Mouse (Mus musculus): Measurements from ENCODE around the gene Akr7a5. TPM values are rescaled to one million over a fixed set of nuclear protein-coding genes. Genes with fewer than 3 reads are reported as not detected.

Gene Akr7a5
- polyA plus RNA-seq, 1 experiment from 2014 or later, result 120 TPM

DNA sequence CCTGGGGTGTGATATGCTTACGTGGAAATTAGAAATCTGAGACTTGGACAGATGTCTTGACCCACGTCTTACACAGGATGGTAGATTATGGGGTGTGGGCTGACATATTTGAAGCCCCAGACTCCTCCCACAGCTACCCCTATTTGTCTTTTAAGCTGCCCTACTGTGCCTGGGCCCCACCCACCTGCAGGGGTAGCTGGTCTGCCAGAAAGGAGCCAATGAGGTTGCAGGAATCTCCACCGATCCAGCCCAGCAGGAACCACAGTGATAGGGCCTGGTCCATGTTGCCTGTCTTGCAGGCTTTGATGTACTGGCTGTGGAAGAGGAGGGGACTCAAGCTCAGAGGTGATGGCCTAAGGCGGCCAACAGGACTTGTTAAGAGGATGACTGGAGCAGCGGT is 8.3 kb upstream of the Akr7a5 start:
- Histone ChIP-seq H3K4me1 (no peaks in the 10 kb centered on the region), H3K27me3 (no peaks in the 10 kb centered on the region), H3K27ac (no peak overlapping the region), H3K9ac (no peak overlapping the region), H3K4me3 (no peak overlapping the region), H3K9me3 (no peaks in the 10 kb centered on the region), H3K4me2 (replicated peaks) (no peak overlapping the region), H3K36me3 (peaks cover 80% of the 10 kb centered on the region)
- WGBS, result 43% methylated on average over 5 of the region's 5 CpGs
- no peak for ATAC-seq (ENCODE audit: low FRiP score, low read depth)

DNA sequence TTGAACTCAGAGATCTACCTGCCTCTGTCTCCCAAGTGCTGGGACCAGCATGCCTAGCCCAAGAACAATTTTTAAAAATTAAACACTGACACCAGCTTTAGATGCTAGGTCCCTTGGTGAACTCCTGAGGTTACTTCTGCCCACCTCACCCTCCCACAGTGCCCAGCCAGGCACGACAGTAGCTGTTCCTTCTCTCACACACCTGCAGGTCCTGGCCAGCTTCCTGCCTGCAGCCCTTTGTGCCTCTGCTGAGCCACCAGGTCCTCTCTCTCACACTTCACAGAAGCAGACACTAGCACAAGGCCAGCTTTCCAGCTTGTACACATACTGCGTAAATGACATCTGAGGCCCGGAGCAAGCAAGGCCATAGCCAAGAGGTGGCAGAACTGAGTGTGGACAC is 5.0 kb upstream of the Akr7a5 start:
- ATAC-seq (ENCODE audit: low FRiP score, low read depth), result no peak
- Histone ChIP-seq H3K4me1 (peaks cover 13% of the 10 kb centered on the region), H3K4me2 (replicated peaks) (no peak overlapping the region), H3K36me3 (peaks cover 57% of the 10 kb centered on the region), H3K9ac (no peak overlapping the region), H3K4me3 (no peak overlapping the region), H3K27me3 (no peaks in the 10 kb centered on the region), H3K9me3 (no peaks in the 10 kb centered on the region), H3K27ac (no peak overlapping the region)
- WGBS, result 91% methylated on average over 3 of the region's 3 CpGs

DNA sequence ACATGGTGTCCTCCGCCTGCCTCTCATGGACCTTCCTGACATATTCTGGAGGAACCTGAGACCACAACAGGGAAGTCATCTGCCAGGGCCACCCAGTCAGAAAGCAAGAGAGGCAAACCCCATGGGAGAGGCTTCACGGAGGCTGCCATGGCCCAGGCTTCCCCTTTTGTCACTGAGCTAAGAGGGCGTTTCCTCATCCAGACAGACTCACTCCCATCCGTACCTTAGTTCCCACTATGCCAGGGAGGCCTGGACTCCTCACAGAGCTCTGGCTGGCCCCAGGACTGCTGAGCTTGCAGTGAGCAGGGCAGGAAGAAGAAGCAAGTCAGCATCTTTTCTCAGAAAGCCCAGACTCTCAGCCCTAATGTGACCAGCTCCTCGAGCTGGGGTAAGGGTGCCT is 2.6 kb upstream of the Akr7a5 start:
- Histone ChIP-seq H3K4me3 (no peak overlapping the region), H3K4me1 (peaks cover 28% of the 10 kb centered on the region), H3K9me3 (no peaks in the 10 kb centered on the region), H3K9ac (no peak overlapping the region), H3K27me3 (no peaks in the 10 kb centered on the region), H3K36me3 (peaks cover 33% of the 10 kb centered on the region), H3K27ac (no peak overlapping the region), H3K4me2 (replicated peaks) (no peak overlapping the region)
- no peak for ATAC-seq (ENCODE audit: low FRiP score, low read depth)
- 81% methylated on average over 5 of the region's 5 CpGs for WGBS

DNA sequence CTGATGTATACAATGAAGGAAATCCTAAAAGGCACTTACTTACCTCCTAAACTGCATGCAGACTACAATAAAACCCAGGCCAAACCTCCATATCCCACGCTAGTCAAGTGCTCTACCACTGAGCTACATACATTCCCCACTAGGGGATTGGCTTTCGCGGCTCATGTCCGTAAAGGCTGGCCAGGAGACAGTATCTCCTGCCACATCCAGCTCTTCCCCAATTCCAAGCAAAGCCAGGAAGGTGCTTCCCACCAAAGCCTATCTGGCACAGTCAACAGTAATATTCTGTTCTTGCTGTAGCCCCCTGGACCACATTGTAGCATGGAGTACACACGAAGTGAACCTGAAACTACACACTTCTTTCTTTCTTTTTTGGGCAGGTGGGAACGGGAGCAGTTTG is 893 bp upstream of the Akr7a5 start:
- Histone ChIP-seq H3K4me3 (peak overlapping the region; percentile 96), H3K9me3 (no peaks in the 10 kb centered on the region), H3K9ac (peak overlapping the region; percentile 99), H3K27me3 (no peaks in the 10 kb centered on the region), H3K36me3 (peaks cover 39% of the 10 kb centered on the region), H3K4me2 (replicated peaks) (peak overlapping the region; percentile 98), H3K27ac (no peak overlapping the region), H3K4me1 (peaks cover 28% of the 10 kb centered on the region)
- 14% methylated on average over 6 of the region's 6 CpGs for WGBS
- no peak for ATAC-seq (ENCODE audit: low FRiP score, low read depth)

DNA sequence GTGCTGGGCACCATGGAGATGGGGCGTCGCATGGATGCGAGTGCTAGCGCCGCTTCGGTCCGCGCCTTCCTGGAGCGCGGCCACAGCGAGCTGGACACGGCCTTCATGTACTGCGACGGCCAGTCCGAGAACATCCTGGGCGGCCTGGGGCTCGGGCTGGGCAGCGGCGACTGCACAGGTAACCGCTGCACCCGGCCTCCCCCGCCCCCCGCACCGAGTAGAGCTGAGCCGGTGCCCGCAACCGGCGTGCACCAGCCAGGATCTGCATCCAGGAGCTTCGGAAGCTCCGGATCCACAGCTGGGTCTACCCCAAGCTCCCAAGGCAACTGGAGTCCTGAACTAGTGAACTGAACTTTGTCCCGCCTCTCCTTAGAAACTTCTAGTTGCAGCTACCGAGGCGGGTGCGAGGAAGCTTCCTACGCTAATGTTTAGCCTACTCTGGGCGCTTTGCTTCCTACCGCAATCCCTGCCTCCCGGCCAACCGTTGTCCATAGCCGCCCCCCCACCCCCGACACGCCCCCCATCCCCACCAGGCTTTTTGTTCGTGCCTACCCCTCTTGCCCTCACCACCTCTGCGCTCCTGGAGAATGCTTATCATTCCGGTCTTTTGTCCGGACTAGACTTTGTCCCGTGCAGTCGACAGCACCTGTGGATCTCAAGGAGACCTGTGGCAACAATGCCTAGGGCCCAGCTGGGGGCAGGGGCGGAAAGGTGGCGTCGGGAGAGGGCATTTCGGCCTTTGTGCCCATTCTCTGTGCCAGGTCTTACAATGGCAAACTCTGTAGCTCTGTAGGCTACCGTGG is 556 bp downstream of the Akr7a5 start:
- under 1% methylated on average over 51 of the region's 53 CpGs for WGBS
- no peaks in the 10 kb centered on the region for H3K27me3 ChIP-seq
- peak overlapping the region; percentile 98 for H3K4me2 ChIP-seq (replicated peaks)
- peaks cover 28% of the 10 kb centered on the region for H3K4me1 ChIP-seq
- no peaks in the 10 kb centered on the region for H3K9me3 ChIP-seq
- H3K4me3 ChIP-seq, result peak overlapping the region; percentile 96
- H3K9ac ChIP-seq, result peak overlapping the region; percentile 99
- peaks cover 39% of the 10 kb centered on the region for H3K36me3 ChIP-seq
- H3K27ac ChIP-seq, result peak overlapping the region; percentile 70; the same call in 1 of the 2 replicates
- ATAC-seq (ENCODE audit: low FRiP score, low read depth), result peak; percentile 75

DNA sequence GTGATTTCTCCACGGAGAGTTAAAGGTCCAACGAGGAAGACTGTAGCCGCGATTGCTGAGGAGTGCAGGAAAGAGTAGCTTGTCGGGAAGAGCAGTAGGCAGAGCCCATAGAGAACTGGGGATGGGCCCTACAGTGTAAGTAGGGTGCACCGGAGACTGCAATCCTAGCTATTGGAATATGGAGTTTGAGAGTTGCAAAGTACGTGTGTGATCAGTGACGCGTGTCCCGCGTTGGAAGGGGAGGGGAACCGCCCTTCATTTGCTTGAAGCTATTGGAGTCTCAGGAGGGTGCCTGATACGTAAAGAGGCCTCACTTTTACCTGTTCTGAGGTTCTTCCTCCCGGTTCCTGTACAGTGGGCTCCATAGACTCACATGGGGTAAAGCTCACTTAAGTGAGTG is 1.2 kb downstream of the Akr7a5 start:
- ATAC-seq (ENCODE audit: low FRiP score, low read depth), result no peak
- WGBS, result 23% methylated on average over 14 of the region's 14 CpGs

DNA sequence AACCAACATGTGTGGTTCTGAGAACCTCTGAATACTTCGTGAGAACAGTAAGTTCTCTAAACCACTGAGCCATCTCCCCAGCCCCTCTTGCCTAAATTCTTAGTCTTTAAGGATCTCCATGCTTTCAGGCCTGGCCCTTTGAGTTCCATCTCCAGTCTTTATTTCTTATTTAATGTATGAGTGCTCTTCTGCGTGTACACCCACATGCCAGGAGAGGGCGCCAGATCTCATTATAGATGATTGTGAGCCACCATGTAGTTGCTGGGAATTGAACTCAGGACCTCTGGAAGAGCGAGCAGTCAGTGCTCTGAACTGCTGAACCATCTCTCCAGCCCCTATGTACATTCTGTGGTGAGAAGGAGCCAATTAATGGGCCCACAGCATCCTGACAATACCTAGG is 2.1 kb downstream of the Akr7a5 start:
- Histone ChIP-seq H3K36me3 (peaks cover 40% of the 10 kb centered on the region), H3K9me3 (no peaks in the 10 kb centered on the region), H3K4me3 (no peak overlapping the region), H3K9ac (no peak overlapping the region), H3K27me3 (no peaks in the 10 kb centered on the region), H3K27ac (no peak overlapping the region), H3K4me2 (replicated peaks) (peak overlapping the region; percentile 98), H3K4me1 (peaks cover 28% of the 10 kb centered on the region)
- no peak for ATAC-seq (ENCODE audit: low FRiP score, low read depth)
- WGBS, result 64% methylated on average over 4 of the region's 4 CpGs

More for the DNA sequence above, 1.2 kb downstream of the Akr7a5 start:
- Histone ChIP-seq H3K4me3 (peak overlapping the region; percentile 96), H3K9me3 (no peaks in the 10 kb centered on the region), H3K9ac (peak overlapping the region; percentile 99), H3K27ac (no peak overlapping the region), H3K4me1 (peaks cover 28% of the 10 kb centered on the region), H3K27me3 (no peaks in the 10 kb centered on the region), H3K36me3 (peaks cover 37% of the 10 kb centered on the region), H3K4me2 (replicated peaks) (peak overlapping the region; percentile 98)

DNA sequence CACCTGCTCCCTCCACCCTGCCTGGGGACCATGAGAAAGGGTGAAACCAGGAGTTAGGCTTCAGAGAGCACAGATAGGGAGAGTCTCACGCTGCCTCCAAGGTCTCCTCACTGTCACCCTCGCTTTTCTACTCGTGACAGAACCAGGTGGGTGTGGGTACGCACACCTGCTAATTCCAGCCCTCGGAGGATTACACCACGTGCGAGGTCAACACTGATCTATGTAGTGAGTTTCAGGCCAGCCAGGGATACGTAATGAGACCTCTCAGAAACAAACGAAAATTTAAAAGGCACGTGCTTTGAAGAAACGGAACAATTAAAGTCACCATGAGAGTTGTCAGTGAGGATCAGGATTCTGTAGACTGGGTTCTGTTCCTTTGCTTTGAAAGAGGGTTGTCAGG is 7.9 kb downstream of the Akr7a5 start:
- H3K9me3 ChIP-seq, result no peaks in the 10 kb centered on the region
- H3K27ac ChIP-seq, result no peak overlapping the region
- H3K4me1 ChIP-seq, result no peaks in the 10 kb centered on the region
- no peak for ATAC-seq (ENCODE audit: low FRiP score, low read depth)
- no peak overlapping the region for H3K4me3 ChIP-seq
- no peak overlapping the region for H3K9ac ChIP-seq
- H3K27me3 ChIP-seq, result no peaks in the 10 kb centered on the region
- 90% methylated on average over 11 of the region's 11 CpGs for WGBS
- H3K36me3 ChIP-seq, result peaks cover 62% of the 10 kb centered on the region
- no peak overlapping the region for H3K4me2 ChIP-seq (replicated peaks)

DNA sequence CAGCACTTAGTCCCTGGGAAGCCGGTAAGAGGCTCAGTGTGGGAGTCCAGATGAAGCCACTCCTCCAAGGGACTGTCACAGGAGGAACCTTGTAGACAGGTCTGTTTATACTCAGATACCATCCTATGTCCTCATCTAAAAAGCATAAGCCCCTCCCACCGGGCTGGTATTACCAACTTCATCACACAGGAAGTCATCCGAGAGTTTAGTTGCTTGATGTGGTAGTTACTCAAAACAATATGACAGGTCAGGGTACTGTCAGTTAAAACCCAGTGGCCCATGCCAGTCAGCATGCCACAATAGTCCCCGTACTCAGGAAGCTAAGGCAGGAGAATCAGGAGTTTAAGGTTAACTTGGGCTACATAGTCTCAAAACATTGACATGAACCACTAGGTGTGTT is 9.2 kb downstream of the Akr7a5 start:
- H3K4me2 ChIP-seq (replicated peaks), result no peak overlapping the region
- ATAC-seq (ENCODE audit: low FRiP score, low read depth), result no peak
- 92% methylated on average over 4 of the region's 4 CpGs for WGBS
- H3K4me3 ChIP-seq, result no peak overlapping the region
- no peaks in the 10 kb centered on the region for H3K27me3 ChIP-seq
- no peak overlapping the region for H3K9ac ChIP-seq
- H3K27ac ChIP-seq, result no peak overlapping the region
- no peaks in the 10 kb centered on the region for H3K9me3 ChIP-seq
- no peaks in the 10 kb centered on the region for H3K4me1 ChIP-seq
- peaks cover 52% of the 10 kb centered on the region for H3K36me3 ChIP-seq

DNA sequence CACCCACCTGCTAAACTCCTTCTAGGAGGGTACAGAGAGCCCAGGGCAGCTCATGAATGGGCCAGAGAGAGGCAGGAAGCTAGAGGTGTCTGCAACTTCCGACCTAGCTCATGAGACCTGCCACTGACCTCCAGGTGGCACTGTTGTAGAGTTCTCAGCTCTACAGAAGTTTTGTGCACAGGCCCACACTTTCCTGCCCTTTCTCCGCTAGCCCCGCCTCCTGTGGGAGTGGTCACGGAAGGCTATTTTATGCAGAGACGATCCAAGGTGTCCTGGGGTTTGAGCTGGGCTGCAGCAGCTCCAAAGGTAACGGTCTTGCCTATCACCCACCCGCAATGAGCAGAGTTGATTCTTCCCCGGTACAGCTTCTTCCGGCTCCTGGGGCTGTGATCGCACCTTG is 20.1 kb downstream of the Akr7a5 start:
- WGBS, result 6% methylated on average over 10 of the region's 10 CpGs

DNA sequence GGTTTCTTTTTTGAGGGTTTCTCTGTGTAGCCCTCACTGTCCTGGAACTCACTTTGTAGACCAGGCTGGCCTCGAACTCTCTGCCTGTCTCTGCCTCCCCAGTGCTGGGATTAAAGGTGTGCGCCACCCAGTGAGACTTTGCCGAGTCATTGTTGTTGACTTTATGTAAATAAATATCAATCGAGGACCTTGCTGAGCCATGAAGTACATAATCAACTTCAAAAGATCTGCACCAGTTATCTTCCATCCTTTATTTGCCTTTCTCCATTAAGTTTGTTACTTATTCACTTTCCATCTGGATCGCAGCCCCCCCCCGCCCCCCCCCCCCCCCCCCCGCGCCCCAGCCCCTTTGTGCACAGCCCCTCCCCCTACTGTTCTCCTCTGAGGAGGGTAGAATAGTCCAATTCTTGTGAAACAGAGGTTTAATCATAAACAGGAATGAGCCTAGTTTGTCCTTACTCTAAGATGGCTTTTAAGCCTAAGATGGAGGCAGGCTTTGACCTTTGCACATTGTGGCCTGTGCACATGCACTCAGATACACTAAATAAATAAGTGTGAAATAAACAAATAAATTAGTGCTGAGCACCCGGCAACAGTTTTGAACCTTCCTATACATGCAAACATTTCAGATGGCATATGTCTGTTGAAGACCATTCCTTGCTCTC is 24.2 kb downstream of the Akr7a5 start:
- H3K4me2 ChIP-seq (replicated peaks), result no peak overlapping the region

More for the DNA sequence above, 20.1 kb downstream of the Akr7a5 start:
- Histone ChIP-seq H3K27ac (no peak overlapping the region), H3K27me3 (peaks cover 7% of the 10 kb centered on the region; the same call in 1 of the 2 replicates), H3K9ac (no peak overlapping the region), H3K4me1 (no peaks in the 10 kb centered on the region), H3K4me2 (replicated peaks) (peak overlapping the region; percentile 50), H3K4me3 (peak overlapping the region; percentile 27), H3K36me3 (no peaks in the 10 kb centered on the region), H3K9me3 (no peaks in the 10 kb centered on the region)
- peak; percentile 51; the same call in 1 of the 2 replicates for ATAC-seq (ENCODE audit: low FRiP score, low read depth)

DNA sequence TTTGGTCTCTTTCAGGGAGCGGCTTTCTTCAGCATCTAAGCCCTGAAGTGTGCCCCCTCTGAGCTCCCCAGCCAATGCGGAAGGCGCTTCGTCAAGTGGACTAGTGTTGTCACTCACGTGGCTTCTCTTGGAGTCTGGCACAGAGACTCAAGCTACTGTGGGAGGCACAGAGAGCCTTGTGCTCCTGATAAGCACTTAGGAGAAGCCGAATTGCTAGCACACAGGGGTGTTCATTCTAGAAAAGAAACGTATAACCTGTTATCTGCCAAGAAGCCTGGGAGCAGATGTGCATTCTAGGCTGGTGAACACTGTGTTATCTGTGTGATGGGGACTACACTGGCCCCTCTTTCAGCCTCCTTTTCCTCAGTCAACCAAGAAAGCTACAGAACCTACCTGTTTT is 25.0 kb downstream of the Akr7a5 start:
- WGBS, result 59% methylated on average over 7 of the region's 7 CpGs
- H3K4me1 ChIP-seq, result no peaks in the 10 kb centered on the region
- no peak overlapping the region for H3K27ac ChIP-seq
- H3K27me3 ChIP-seq, result peaks cover 31% of the 10 kb centered on the region
- H3K36me3 ChIP-seq, result no peaks in the 10 kb centered on the region
- no peak for ATAC-seq (ENCODE audit: low FRiP score, low read depth)
- H3K9me3 ChIP-seq, result no peaks in the 10 kb centered on the region
- no peak overlapping the region for H3K4me3 ChIP-seq
- H3K4me2 ChIP-seq (replicated peaks), result no peak overlapping the region
- no peak overlapping the region for H3K9ac ChIP-seq

More for the DNA sequence above, 24.2 kb downstream of the Akr7a5 start:
- H3K4me3 ChIP-seq, result no peak overlapping the region
- H3K9ac ChIP-seq, result no peak overlapping the region
- H3K9me3 ChIP-seq, result no peaks in the 10 kb centered on the region
- peaks cover 31% of the 10 kb centered on the region for H3K27me3 ChIP-seq
- no peak for ATAC-seq (ENCODE audit: low FRiP score, low read depth)
- H3K4me1 ChIP-seq, result no peaks in the 10 kb centered on the region
- 77% methylated on average over 6 of the region's 9 CpGs for WGBS
- no peak overlapping the region for H3K27ac ChIP-seq
- no peaks in the 10 kb centered on the region for H3K36me3 ChIP-seq

Data from limb, embryonic 13.5 days (tissue).